Mouse (Mus musculus) G1E (cell line): ENCODE data around the gene Chd4.

ENCODE experiments used
- CTCF ChIP-seq: IDR thresholded peaks from 2 replicates; pipeline ENCODE4 v1.5.1; 2012; ENCODE audit warnings: low read depth, low read length, inconsistent platforms, mixed read lengths
- GATA1 ChIP-seq: IDR thresholded peaks from 2 replicates; pipeline ENCODE4 v1.6.1; 2012; ENCODE audit warnings: borderline replicate concordance, low read length, inconsistent platforms, mixed read lengths
- GATA2 ChIP-seq: IDR thresholded peaks from 2 replicates; pipeline ENCODE4 v1.6.1; 2012; ENCODE audit warnings: low read depth, low read length, inconsistent platforms, borderline replicate concordance
- POLR2AphosphoS5 ChIP-seq: IDR thresholded peaks from 2 replicates; pipeline ENCODE4 v1.6.1; 2012; ENCODE audit warnings: low read depth, low read length, inconsistent platforms; ENCODE audit not compliant: insufficient replicate concordance
- TAL1 ChIP-seq: conservative IDR thresholded peaks from 2 replicates; pipeline ENCODE4 v1.6.1; 2012; ENCODE audit warnings: low read depth, low read length, inconsistent platforms, mixed read lengths

GRCm38 (mm10) chr6:125062511-125062910, 33.3 kb upstream of the Chd4 start:
- no peak for TF ChIP-seq CTCF
- TF ChIP-seq TAL1, result no peak
- TF ChIP-seq GATA1, result no peak
- no peak for TF ChIP-seq GATA2
- no peak for TF ChIP-seq POLR2AphosphoS5
